Mouse (Mus musculus) C2C12 (cell line): ENCODE results near the gene Slc38a6. TPM values are rescaled to one million over a fixed set of nuclear protein-coding genes. Genes with fewer than 3 reads are reported as not detected.

Source experiments
- H3K27me3 ChIP-seq: one replicate; pipeline ENCODE4 v1.6.1; 2011; ENCODE audit not compliant: control insufficient read depth, insufficient read depth, insufficient read length
- H3K36me3 ChIP-seq: one replicate; pipeline ENCODE4 v1.6.1; 2011; ENCODE audit not compliant: control insufficient read depth, insufficient read depth
- H3K4me3 ChIP-seq: one replicate; pipeline ENCODE4 v1.5.1; 2011; ENCODE audit warnings: mild to moderate bottlenecking, control low read depth; ENCODE audit not compliant: poor library complexity, insufficient read depth, severe bottlenecking
- H3K79me2 ChIP-seq: one replicate; pipeline ENCODE4 v1.6.1; 2011; ENCODE audit not compliant: control insufficient read depth, insufficient read depth
- H3K79me3 ChIP-seq: one replicate; pipeline ENCODE4 v1.6.1; 2011; ENCODE audit warnings: low read depth, control low read depth
- H3ac ChIP-seq: one replicate; pipeline ENCODE3; 2011; ENCODE audit warnings: low read depth; ENCODE audit not compliant: control insufficient read depth, insufficient read length
- CEBPB ChIP-seq: IDR thresholded peaks from one replicate; pipeline ENCODE4 v1.6.1; 2011; ENCODE audit warnings: low read depth, mild to moderate bottlenecking, control low read depth, moderate library complexity
- CTCF ChIP-seq: IDR thresholded peaks from one replicate; pipeline ENCODE4 v1.5.1; 2011; ENCODE audit not compliant: control insufficient read depth, insufficient read depth, insufficient read length
- FOSL1 ChIP-seq: IDR thresholded peaks from one replicate; pipeline ENCODE4 v1.8.0; 2011; ENCODE audit warnings: mild to moderate bottlenecking, low read length; ENCODE audit not compliant: poor library complexity, insufficient read depth, severe bottlenecking
- MAX ChIP-seq: IDR thresholded peaks from one replicate; pipeline ENCODE4 v1.6.1; 2011; ENCODE audit warnings: mild to moderate bottlenecking, control low read depth
- MYOD1 ChIP-seq: IDR thresholded peaks from one replicate; pipeline ENCODE4 v1.6.1; 2011; ENCODE audit warnings: low read depth; ENCODE audit not compliant: control insufficient read depth, insufficient read length
- MYOG ChIP-seq: IDR thresholded peaks from one replicate; pipeline ENCODE4 v1.6.1; 2011; ENCODE audit not compliant: control insufficient read depth, insufficient read length; ENCODE audit errors: extremely low read depth
- USF1 ChIP-seq: IDR thresholded peaks from one replicate; pipeline ENCODE4 v1.6.1; 2011; ENCODE audit warnings: low read depth, mild to moderate bottlenecking, control low read depth, moderate library complexity
- polyA plus RNA-seq: library from polyadenylated mRNA; unstranded; fragments of >200 nt; fragmentation: generic; extraction: Trizol; gene quantifications from one replicate; pipeline ENCODE4 v1.2.1, GENCODE M21; 2012; ENCODE audit warnings: missing spikeins

Slc38a6 gene
- polyA plus RNA-seq, 1 experiment: 13.1 TPM

- Histone ChIP-seq H3K79me3 (no peaks in the 10 kb centered on the region), H3ac (no peak overlapping the region), H3K79me2 (no peaks in the 10 kb centered on the region), H3K27me3 (no peaks in the 10 kb centered on the region), H3K4me3 (no peak overlapping the region), H3K36me3 (peaks cover 60% of the 10 kb centered on the region)
- no peak for TF ChIP-seq CTCF
- no peak for TF ChIP-seq FOSL1
- TF ChIP-seq MYOG: no peak
- TF ChIP-seq MYOD1: no peak
- no peak for TF ChIP-seq CEBPB
- TF ChIP-seq USF1: no peak
- no peak for TF ChIP-seq MAX
These were observed 50.5 kb downstream of the Slc38a6 start for GRCm38 (mm10) chr12:73337127-73337526.

- Histone ChIP-seq H3K36me3 (peaks cover 64% of the 10 kb centered on the region), H3K4me3 (no peak overlapping the region)
These were observed 54.2 kb downstream of the Slc38a6 start for GRCm38 (mm10) chr12:73340642-73341293.

GRCm38 (mm10) chr12:73341703-73342663, 55.4 kb downstream of the Slc38a6 start:
- Histone ChIP-seq H3K4me3 (no peak overlapping the region), H3ac (no peak overlapping the region)
- no peak for TF ChIP-seq FOSL1
- TF ChIP-seq CTCF: no peak
- no peak for TF ChIP-seq CEBPB
- no peak for TF ChIP-seq MYOD1
- no peak for TF ChIP-seq USF1
- TF ChIP-seq MAX: no peak
- no peak for TF ChIP-seq MYOG

More at GRCm38 (mm10) chr12:73340642-73341293, 54.2 kb downstream of the Slc38a6 start:
- no peaks in the 10 kb centered on the region for H3K27me3 ChIP-seq
- no peaks in the 10 kb centered on the region for H3K79me2 ChIP-seq
- H3ac ChIP-seq: no peak overlapping the region
- H3K79me3 ChIP-seq: no peaks in the 10 kb centered on the region
- no peak for TF ChIP-seq MYOD1
- no peak for TF ChIP-seq USF1
- no peak for TF ChIP-seq MYOG
- no peak for TF ChIP-seq FOSL1
- no peak for TF ChIP-seq CTCF
- TF ChIP-seq CEBPB: no peak
- TF ChIP-seq MAX: no peak

DNA sequence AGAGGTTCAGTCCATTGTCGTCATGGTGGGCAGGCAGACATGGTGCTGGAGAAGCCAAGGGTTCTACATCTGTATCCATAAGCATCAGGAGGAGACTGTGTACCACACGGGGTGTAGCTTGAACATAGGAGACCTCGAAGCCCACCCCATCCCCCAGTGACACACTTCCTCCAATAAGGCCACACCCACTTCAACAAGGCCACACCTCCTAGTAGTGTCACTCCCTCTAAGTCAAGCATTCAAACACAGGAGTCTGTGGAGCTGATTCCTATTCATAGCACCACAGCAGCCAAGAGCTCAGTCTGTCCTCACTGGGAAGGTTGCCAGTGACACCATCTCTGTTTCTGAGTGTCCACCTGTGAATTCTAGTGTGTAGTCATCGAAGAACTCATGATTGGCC, 57.7 kb downstream of the Slc38a6 start:
- no peaks in the 10 kb centered on the region for H3K79me3 ChIP-seq
- no peaks in the 10 kb centered on the region for H3K27me3 ChIP-seq
- H3ac ChIP-seq: no peak overlapping the region
- H3K4me3 ChIP-seq: no peak overlapping the region
- H3K79me2 ChIP-seq: no peaks in the 10 kb centered on the region
- TF ChIP-seq USF1 (no peak), CTCF (no peak), CEBPB (no peak), MYOG (no peak), FOSL1 (no peak), MAX (no peak), MYOD1 (no peak)
- peaks cover 75% of the 10 kb centered on the region for H3K36me3 ChIP-seq

More at GRCm38 (mm10) chr12:73341703-73342663, 55.4 kb downstream of the Slc38a6 start:
- no peaks in the 10 kb centered on the region for H3K27me3 ChIP-seq
- H3K79me3 ChIP-seq: no peaks in the 10 kb centered on the region
- H3K36me3 ChIP-seq: peaks cover 73% of the 10 kb centered on the region
- no peaks in the 10 kb centered on the region for H3K79me2 ChIP-seq

GRCm38 (mm10) chr12:73345157-73345556, 58.6 kb downstream of the Slc38a6 start:
- Histone ChIP-seq H3K27me3 (no peaks in the 10 kb centered on the region), H3K79me3 (no peaks in the 10 kb centered on the region), H3K36me3 (peaks cover 70% of the 10 kb centered on the region), H3K4me3 (no peak overlapping the region), H3ac (no peak overlapping the region), H3K79me2 (no peaks in the 10 kb centered on the region)
- TF ChIP-seq MYOG: no peak
- no peak for TF ChIP-seq MAX
- TF ChIP-seq MYOD1: no peak
- TF ChIP-seq USF1: no peak
- no peak for TF ChIP-seq FOSL1
- no peak for TF ChIP-seq CTCF
- TF ChIP-seq CEBPB: no peak
